Mouse (Mus musculus): ENCODE measurements at regions not wholly inside any gene's neighbourhood (a gene's known extent, or its start where the extent isn't known, plus 50 kb on each side); places are given as distances from the start of the nearest gene placed in this dataset.

DNA sequence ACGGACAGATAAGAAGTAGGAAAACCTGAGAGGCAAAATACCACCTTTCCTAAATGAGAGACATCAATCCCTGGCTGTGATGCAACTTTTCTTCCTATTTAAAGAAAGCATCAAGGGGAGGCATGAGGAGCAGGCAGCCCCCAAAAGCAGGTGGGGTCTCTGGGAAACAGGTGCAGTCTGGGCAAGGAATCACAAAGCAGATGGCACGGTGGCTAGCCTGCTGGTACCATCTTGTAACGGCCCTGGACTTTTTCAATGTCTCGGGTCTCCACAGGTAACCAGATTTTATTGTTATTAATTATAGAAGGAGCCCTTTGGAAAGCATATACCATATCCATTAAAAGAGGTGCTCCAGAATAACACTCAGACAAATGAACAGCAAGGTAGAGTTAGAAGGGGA is 219.6 kb downstream of the Galc start:
- DNase-seq = no peak

- no peak for DNase-seq
These were observed 235.6 kb downstream of the Galc start for GRCm38 (mm10) chr12:98023655-98024054.

- no peak for DNase-seq
These were observed 244.5 kb downstream of the Galc start for GRCm38 (mm10) chr12:98014607-98015278.

DNA sequence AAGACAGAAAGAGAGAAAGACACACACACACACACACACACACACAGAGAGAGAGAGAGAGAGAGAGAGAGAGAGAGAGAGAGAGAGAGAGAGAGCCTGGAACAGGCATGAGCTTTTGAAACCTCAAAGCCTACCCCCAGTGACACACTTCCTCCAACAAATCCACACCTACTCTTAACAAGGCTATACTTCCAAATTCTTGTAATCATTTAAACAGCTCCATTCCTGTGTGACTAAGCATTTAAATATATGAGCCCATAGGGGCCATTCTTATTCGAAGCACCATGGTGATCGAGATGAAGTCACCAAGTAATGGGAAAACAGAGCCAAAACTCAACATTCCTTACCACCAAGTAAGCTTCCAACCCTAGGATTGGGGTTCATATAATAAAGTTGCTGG is 250.1 kb downstream of the Galc start:
- no peak for DNase-seq

DNA sequence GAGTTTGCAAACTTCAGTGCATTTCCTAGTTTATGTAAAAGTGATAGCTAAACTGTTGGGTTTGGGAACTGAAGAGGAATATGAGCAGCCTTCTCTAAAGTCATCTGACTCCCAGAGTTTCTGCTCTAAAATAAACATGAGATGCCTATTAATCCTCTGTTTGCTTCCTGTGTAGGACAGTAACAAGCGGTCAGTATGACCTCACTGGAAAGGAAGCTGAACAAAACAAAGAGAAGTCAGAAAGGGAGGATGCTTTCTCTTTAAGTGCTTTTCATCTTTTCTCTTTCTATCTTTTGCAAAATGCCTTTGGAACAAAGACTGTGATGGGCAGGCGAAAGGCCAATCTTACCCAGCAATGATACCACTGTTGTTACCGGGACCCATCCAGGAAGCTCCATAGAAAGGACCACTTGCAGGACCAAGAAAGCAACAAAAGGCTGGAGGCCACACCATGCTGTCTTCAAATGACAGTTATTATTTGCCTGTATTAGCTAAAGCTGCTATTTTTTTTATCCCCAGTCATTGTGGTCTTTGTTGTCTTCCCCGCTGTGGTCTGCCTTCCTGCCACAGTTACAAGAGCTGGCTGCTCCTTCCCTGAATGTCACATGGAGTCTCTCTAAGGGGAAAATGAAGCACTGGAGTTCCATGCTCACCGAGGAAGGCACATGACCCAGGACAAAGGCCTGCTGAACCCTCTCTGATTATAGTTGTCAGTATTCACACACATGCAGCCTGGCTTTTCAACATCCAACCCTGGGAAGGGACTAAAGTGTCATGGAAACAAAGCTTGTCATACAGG is 253.4 kb downstream of the Galc start:
- no peak for DNase-seq

DNA sequence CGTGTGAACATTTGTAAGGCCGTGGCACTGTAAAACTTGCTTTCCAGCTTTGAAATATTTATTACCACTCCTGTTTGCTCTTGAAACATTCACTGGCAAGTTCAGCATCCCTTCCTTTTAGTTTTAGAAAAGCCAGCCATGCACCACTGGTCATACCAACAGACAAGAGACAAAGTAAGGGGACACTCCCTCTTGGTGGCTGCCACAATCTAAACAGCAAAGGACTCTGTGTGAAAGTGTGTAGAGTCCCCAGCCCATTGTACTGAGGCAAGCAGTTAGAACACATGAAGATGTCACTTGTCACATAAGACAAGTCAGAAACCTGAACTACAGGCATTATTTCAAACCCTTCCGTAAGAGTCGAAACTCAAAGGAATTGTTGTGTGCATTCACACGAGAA is 257.0 kb downstream of the Galc start:
- no peak for DNase-seq

DNA sequence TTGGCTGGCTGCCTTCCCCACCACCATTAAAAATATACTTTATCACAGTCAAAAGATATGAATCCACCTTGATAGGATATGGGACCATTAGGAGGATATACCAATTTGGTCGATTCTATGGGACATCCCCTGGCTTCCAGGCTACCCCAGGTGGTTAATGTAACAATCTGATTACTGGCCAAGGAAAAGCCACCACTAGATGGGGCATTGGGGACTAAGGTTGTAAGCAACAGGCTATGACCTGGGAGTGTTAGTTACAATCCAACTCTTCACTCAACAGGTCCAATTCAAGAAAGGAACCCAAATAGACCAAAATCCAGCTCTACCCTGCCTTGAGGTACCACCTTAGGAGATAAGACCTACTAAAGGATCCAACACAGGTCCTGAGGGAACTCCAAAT is 264.4 kb downstream of the Galc start:
- DNase-seq = no peak

DNA sequence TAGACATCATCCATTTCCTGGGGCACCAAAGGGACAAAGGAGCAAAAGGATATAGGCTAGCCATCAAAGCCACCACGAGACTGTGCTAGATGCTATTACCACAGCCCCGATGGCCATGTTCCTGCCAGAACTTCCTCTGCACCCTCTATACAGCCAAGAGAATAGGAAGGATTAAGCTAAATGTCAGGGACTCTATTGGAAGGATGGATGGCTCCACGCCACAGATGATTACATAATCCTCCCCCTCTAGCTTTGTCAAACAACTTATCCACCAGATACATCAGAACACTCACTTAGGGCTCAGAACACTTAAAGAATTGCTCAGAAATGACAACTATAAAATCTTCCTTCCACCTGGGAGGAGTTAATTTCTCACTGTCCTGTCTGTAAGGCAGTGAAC is 265.3 kb downstream of the Galc start:
- no peak for DNase-seq

GRCm38 (mm10) chr12:97983390-97983789 is 275.9 kb downstream of the Galc start:
- no peak for DNase-seq

DNA sequence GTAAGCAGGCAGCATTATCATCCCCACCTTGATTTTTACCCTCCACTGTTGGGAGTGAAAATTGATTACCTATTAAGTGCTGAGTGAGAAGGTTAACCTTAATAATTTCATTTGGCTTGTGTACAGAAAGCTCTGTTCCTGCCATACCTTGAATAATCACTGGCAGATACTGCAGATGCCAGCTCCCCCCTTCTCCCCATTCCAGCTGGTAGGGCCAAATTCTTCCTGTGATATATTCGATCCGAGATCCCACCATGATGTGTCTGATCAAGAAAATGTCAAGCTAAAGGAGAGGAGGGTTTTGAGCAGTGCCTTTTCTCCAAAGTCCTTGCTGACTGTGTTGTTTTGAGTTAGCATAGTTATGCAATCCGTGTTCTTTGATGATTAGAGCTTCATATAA is 280.6 kb downstream of the Galc start:
- no peak for DNase-seq

- no peak for DNase-seq
These were observed 281.0 kb downstream of the Galc start for GRCm38 (mm10) chr12:97978178-97978651.

GRCm38 (mm10) chr12:97977633-97978032 is 281.6 kb downstream of the Galc start:
- no peak for DNase-seq

GRCm38 (mm10) chr12:97973909-97974510 is 285.2 kb downstream of the Galc start:
- no peak for DNase-seq

GRCm38 (mm10) chr12:97957201-97957600 is 302.1 kb downstream of the Galc start:
- no peak for DNase-seq

- DNase-seq = no peak
These were observed 305.9 kb downstream of the Galc start for GRCm38 (mm10) chr12:97953336-97953735.

GRCm38 (mm10) chr12:97952204-97952603 is 307.1 kb downstream of the Galc start:
- DNase-seq = no peak

- DNase-seq = no peak
These were observed 309.2 kb downstream of the Galc start for GRCm38 (mm10) chr12:97950072-97950471.

GRCm38 (mm10) chr12:97947421-97947820 is 311.8 kb downstream of the Galc start:
- no peak for DNase-seq

- DNase-seq = no peak
These were observed 320.9 kb downstream of the Galc start for GRCm38 (mm10) chr12:97938361-97938760.

DNA sequence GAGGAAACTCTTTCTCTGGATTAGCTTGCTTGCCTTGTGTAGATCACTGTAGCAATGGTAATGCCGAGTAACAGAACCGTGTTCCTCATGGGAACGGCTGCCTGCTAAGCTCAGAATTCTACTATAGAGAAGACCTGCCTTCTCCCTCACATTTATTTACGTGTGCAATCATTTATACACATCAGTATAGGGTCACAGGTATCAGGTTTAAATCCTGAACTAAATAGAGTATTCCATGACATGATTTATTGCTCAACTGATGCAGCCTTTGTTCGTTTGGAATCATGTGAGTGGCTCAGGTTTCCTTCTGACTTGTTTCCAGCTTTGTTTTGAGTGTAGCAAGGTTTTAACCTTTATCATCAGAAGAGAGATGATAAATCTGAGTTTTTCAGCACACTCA is 329.4 kb downstream of the Galc start:
- DNase-seq = no peak

- no peak for DNase-seq
These were observed 332.2 kb downstream of the Galc start for GRCm38 (mm10) chr12:97927036-97927435.

- DNase-seq = no peak
These were observed 337.7 kb downstream of the Galc start for GRCm38 (mm10) chr12:97921349-97922264.
